Mouse (Mus musculus) bone marrow, adult 2 months (tissue): ENCODE results near the gene Zcchc24. TPM values are rescaled to one million over a fixed set of nuclear protein-coding genes. Genes with fewer than 3 reads are reported as not detected.

Experiments
- H3K27ac ChIP-seq: fragments of 200-500 bp; 2 replicates; pipeline ENCODE4 v1.5.1; 2012; ENCODE audit warnings: low read depth, mild to moderate bottlenecking, control low read depth, inconsistent platforms, low read length; ENCODE audit not compliant: control insufficient read depth, poor library complexity, insufficient read depth
- H3K4me1 ChIP-seq: fragments of 200-500 bp; 2 replicates; pipeline ENCODE4 v1.6.1; 2011; ENCODE audit warnings: low read length; ENCODE audit not compliant: control insufficient read depth, insufficient read depth
- H3K4me3 ChIP-seq: fragments of 200-500 bp; replicated peaks from 2 replicates; pipeline ENCODE3; 2011; ENCODE audit warnings: mild to moderate bottlenecking, low read depth, low read length, control low read depth; ENCODE audit not compliant: control insufficient read depth
- CTCF ChIP-seq: fragments of 200-500 bp; IDR thresholded peaks from 2 replicates; pipeline ENCODE4 v1.5.1; 2011; ENCODE audit warnings: low read length, control low read depth; ENCODE audit not compliant: control insufficient read depth, insufficient read depth
- POLR2A ChIP-seq: fragments of 200-500 bp; IDR thresholded peaks from 2 replicates; pipeline ENCODE4 v1.6.1; 2011; ENCODE audit warnings: low read depth, mild to moderate bottlenecking, control low read depth, low read length, borderline replicate concordance; ENCODE audit not compliant: control insufficient read depth
- WGBS: fragments of 180-500 bp; shearing (Covaris S2); methylation state at CpG from one replicate; pipeline ENCODE4 v1.1.7; 2018; 5-methylcytosine and 5-hydroxymethylcytosine counted together
- polyA plus RNA-seq: library from polyadenylated mRNA; stranded (reverse); fragments of >200 nt; gene quantifications from 2 replicates; pipeline ENCODE4 v1.2.4, GENCODE M21; 2011; ENCODE audit warnings: low replicate concordance; ENCODE audit not compliant: missing spikeins, insufficient read depth, insufficient read length

The Zcchc24 gene
- polyA plus RNA-seq, 1 experiment = 13.5 TPM

DNA sequence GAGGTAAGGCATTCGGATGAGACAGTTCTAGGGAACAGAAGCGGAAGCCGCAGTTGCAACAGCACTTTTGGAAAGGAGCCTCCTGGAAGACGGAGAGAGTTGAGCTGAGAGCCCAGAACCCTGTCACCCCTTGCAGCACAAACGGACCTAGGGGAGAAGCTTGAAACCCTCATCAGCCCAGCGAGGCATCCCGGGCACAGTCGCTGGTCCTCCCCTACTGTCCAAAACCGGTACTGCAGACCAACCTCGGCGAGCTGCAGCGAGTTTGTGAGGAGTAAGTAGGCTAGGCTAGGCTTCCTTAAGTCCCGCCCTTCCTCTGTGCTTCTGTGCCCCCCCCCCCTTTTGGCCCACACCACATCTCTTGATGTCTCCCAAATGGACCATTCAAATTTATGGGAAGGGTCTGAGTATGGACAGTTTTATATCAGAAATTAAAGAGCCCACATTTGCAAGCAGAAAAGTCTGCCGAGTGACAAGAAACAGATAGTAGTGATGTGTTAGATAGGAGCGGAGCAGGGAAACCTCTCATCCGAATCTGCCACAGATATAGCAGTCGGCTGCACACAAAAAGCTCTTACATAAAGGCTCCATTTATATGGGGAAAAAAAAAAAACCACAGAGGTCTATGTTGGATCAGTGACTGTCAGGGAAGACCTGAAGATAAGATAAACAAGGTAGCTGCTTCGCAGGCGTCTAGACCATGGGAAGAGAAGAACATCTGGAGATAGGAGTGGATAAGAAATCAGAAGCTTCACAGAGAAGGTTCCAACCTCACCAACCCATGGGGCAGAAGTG is 31.5 kb upstream of the Zcchc24 start:
- Histone ChIP-seq H3K27ac (no peak overlapping the region), H3K4me3 (no peak overlapping the region), H3K4me1 (no peaks in the 10 kb centered on the region; the same call in none of the 2 replicates)
- TF ChIP-seq CTCF = peak; percentile 87
- no peak for TF ChIP-seq POLR2A
- WGBS = 28% methylated on average over 19 of the region's 19 CpGs

DNA sequence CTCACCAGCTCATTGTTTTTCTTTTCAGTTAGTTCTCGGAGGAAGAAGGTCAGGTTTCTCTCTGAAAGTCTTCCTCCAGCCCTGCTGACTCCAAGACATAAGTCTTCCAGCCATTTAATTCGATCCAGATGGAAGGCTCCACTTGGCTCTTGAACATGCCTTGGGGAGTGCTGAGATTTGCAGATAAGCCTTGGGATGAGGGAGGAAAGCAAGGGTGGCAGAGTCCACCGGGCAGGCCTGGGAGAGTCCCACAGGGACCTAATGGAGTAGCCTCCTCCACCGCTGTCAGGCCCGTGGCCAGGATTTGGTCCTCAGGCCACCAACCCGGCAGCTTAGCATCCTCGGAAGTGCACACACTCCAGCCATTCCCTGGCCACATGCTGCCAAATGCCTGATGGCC is 27.8 kb upstream of the Zcchc24 start:
- TF ChIP-seq CTCF = no peak
- TF ChIP-seq POLR2A = no peak
- H3K4me1 ChIP-seq = no peaks in the 10 kb centered on the region; the same call in none of the 2 replicates
- 85% methylated on average over 7 of the region's 7 CpGs for WGBS
- H3K4me3 ChIP-seq = no peak overlapping the region
- H3K27ac ChIP-seq = no peak overlapping the region

DNA sequence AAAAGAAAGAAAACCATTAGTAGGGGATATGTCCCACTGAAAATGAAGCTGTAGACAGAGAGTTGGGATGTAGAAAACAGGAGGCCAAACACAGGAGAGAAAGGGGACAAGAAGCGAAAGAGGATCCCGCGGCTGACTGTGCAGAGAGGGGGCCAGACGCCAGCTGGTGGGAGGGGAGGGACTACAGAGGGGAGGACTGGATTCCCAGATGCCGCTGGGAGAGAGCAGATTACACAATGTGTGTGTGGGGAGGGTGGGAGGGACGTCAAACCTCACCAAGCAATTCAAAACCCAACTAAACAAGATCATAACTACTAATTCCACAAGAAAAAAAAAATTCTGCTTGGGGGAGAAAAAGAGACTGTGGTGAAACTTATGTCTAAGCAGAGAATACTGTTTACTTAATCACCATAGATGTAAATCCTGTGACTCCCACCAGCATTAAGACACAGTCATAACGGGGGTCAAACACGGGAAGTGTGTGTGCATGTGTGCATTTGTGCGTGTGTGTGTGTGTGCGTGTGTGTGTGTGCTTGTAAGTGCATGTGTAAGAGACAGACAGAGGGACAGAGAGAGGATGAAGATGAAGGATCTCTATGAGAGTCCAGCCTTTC is 26.8 kb upstream of the Zcchc24 start:
- WGBS = 38% methylated on average over 10 of the region's 10 CpGs
- Histone ChIP-seq H3K4me3 (no peak overlapping the region), H3K4me1 (peaks cover 2% of the 10 kb centered on the region), H3K27ac (no peak overlapping the region)
- no peak for TF ChIP-seq POLR2A
- no peak for TF ChIP-seq CTCF

DNA sequence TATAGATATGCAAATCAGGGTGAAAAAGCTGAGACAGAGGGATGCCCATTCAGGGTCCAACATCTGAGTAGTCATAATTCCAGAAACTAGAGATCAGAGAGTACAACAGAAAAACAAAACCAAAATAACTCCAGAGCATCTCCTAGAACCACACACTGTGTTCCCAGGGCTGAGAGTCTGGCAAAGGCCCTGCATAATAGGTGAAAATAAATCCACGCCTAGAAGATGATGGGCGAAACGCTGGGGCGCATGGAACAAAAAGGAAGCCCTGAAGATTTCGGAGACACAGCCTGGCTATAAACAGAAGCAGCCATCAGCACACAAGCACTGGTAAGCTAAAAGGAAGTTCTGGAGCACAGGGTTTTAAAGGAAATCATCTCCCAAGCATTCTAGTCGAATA is 26.2 kb upstream of the Zcchc24 start:
- no peak overlapping the region for H3K27ac ChIP-seq

DNA sequence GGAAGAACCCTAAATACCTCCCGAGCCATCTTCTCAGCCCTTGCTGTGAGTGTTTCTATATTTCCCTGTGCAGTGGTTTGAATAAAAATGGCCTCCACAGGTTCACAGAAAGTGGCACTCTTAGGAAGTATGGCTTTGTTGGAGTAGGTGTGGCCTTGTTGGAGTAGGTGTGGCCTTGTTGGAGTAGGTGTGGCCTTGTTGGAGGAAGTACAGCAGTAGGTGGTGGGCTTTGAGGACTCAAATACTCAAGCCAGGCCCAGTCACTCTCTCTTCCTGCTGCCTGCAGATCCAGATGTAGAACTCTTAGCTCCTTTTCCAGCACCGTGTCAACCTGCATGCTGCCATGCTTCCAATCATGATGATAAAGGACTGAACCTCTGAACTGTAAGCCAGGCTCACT is 25.5 kb upstream of the Zcchc24 start:
- no peak overlapping the region for H3K4me3 ChIP-seq
- H3K4me1 ChIP-seq = peaks cover 2% of the 10 kb centered on the region
- no peak overlapping the region for H3K27ac ChIP-seq
- 90% methylated on average over 2 of the region's 2 CpGs for WGBS
- TF ChIP-seq CTCF (no peak), POLR2A (no peak)

More for the DNA sequence above, 26.2 kb upstream of the Zcchc24 start:
- H3K4me3 ChIP-seq = no peak overlapping the region
- 79% methylated on average over 6 of the region's 6 CpGs for WGBS
- H3K4me1 ChIP-seq = peaks cover 2% of the 10 kb centered on the region
- no peak for TF ChIP-seq POLR2A
- no peak for TF ChIP-seq CTCF

DNA sequence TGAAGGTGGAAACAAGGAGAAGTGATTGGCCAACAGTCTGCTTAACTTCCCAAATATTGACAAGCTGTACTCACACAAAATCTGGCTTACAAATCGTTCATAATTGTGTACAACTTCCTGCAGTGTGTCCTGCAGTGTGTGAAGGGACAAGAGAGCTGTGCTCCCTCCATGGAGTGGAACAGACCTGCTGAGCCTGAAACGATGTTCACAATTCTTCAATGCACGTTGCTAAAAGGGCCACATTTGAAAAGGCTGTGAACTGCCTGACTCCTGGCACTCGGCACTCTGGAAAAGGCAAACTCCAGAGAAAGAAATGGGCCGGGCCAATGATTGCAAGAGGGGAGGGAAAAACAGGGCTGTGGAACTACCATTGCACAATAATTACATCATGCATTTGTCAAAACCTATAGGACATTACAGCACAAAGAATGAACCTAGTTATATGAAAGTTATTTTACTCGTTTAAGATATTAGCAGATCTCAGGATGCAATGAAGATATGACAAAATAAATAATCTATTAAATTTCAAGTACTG is 22.0 kb upstream of the Zcchc24 start:
- H3K4me1 ChIP-seq = peaks cover 3% of the 10 kb centered on the region
- H3K4me3 ChIP-seq = no peak overlapping the region
- WGBS = 43% methylated on average over 6 of the region's 6 CpGs
- no peak overlapping the region for H3K27ac ChIP-seq
- TF ChIP-seq POLR2A = no peak
- no peak for TF ChIP-seq CTCF

DNA sequence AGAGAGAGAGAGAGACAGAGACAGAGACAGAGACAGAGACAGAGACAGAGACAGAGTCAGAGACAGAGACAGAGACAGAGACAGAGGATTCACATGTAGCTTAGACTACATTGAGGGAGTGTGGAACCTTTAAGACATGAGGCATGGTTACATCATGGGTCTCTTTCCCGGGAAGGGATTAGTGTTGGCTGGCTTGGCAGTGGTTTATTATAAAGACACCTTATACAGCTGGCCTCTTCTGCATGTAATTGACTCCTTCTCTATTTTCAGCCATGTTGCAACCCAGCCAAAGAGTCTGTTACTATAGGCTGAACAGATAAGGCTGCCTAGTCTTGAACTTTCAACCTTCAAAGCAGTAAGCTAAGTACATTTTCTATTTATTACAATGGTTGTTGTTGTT is 21.1 kb upstream of the Zcchc24 start:
- 76% methylated on average over 1 of the region's 1 CpGs for WGBS

DNA sequence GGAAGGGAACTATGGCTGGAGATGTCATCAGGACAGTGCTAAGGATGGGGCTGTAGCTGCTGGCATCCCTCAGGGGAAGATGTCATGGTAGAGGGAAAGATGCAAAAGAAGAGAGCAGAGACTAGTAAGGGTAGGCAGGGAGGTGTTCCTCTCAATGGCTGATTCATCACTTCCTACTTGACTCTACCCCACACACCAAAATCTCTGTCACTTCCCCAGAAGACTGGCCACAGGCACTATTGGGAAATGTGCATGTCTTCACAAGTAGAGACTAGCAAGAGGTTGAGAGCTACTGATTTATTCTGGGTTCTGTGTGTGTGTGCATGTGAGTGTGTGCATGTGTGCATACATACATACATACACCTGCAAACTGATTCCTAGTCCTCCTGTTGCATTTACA is 20.4 kb upstream of the Zcchc24 start:
- Histone ChIP-seq H3K27ac (peak overlapping the region; percentile 29; the same call in 1 of the 2 replicates), H3K4me3 (no peak overlapping the region), H3K4me1 (peaks cover 3% of the 10 kb centered on the region)
- TF ChIP-seq POLR2A (no peak), CTCF (no peak)

More for the DNA sequence above, 21.1 kb upstream of the Zcchc24 start:
- H3K4me1 ChIP-seq = peaks cover 3% of the 10 kb centered on the region
- TF ChIP-seq POLR2A (no peak), CTCF (no peak)
- H3K27ac ChIP-seq = no peak overlapping the region
- no peak overlapping the region for H3K4me3 ChIP-seq
